Mouse (Mus musculus) ovary, postnatal 36 days (tissue): ENCODE data around the gene Cox6b2.
"Not testable (repeated sequence)": the region's sequence is repeated elsewhere in the genome, so short reads cannot be mapped to it uniquely, and the experiment has no call there.

Experiments
- DNase-seq: peaks from one replicate; pipeline ENCODE4 v3.0.0; 2022; ENCODE audit warnings: low spot score, mixed read lengths

Gene Cox6b2

DNA sequence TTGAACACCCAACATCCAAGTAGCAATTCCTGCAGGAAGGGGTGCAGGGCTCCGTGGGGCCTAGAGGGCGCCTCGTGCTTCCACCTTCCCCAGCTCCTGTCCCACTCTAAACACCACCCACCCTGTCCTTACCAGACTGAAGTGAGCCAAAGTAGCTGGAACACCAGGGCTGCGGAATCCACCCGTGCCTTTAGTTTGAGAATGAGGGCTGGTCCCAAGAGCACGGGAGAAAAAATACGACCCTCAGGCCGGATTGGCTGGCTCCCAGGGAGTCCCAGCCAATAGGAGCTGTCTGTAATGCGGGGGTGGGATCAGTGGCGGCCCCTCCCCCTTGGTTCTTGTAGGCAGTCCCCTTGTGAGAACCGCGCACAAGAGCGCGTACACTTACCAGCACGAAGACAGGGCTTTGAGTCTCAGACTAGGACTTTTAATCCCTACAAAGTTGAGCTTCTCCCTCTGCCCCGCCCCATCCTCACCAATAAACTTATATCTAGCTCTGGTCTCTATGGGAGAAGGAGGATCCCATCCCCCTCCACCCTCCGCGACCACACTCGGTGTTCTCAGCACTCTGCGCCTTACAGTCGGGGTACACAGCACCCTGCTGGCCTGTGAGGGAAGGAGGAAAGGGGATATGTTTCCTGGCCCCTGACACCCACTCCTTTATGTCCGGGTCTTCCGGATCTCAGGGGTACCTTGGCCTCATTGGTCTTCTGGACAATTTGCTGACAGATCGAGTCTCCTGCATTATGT lies at the start of gene Cox6b2:
Gene Cox6b2 (minus strand): TSS at position 274 of the 750 bp plus-strand sequence.
- peak; percentile 79 for DNase-seq

DNA sequence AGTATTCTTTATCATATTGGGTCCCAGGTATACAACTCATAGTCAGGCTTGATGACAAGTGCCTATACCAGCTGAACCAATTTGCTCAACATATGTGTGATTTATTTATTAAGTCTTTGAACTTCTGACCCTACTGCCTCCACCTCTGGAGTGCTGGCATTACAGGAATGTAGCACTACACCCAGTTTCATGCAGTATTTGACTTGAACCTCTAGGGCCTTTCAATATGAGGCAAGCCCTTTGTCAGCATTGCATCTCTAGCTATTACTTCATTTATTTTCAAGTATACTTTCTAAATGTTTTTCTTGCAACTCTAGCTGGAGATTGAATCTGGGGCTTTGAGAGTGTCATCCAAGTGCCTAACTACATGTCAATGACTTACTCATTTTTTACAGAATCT lies 49.4 kb upstream of the Cox6b2 start:
- DNase-seq = no peak

DNA sequence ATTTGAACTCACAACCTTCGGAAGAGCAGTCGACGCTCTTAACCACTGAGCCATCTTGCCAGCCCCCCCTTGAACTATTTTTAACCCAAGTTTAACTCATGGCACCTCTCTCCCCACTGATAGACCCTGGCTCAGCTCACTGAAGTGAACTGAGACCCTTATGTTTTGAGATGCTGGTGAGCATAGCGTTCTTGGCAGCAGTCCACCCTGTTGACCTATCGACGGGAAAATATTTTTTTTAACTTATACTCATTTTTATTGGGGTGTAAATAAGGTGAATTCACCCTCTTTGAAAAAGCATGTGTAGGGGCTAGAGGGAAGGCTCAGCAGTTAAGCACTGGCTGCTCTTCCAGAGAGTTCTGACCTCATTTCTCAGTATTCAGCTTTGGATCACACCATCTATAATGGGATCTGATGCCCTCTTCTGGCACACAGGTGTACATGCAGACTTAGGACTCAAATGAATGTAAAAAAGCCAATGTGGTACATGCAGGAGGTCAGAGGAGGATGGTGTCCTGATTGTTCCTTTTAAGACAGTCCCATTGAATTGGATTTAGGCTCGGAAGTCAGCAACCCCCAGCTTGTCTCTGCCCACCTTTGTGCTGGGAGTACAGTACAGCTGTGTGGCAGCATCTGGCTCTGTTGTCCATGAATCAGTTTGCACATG lies 43.0 kb upstream of the Cox6b2 start:
- no peak for DNase-seq

DNA sequence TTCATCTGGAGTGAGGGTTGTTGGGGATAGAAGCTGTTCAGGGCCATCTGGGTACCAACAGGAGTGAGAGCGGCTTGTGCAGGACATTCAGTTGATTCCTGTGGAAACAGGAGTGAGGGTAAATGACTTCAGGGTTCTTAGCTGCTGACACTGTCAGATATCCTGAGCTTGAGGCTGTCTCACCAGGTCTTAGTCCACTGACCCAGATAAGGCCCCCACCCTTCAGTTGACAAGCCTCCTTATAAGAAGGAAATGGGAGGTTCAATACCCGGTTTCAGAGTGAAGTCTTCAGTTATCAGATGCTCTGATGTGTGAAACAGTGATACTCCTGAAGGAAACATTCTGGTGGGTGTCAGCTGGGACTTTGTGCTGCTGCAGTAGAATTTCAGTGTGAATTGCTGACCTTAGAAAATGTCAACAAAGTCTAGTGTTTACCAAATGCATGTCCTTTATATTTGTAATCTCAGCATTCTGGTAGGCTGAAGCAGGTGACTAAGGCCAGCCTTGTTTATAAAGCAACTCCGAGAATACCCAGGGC lies 41.8 kb upstream of the Cox6b2 start:
- DNase-seq = no peak

DNA sequence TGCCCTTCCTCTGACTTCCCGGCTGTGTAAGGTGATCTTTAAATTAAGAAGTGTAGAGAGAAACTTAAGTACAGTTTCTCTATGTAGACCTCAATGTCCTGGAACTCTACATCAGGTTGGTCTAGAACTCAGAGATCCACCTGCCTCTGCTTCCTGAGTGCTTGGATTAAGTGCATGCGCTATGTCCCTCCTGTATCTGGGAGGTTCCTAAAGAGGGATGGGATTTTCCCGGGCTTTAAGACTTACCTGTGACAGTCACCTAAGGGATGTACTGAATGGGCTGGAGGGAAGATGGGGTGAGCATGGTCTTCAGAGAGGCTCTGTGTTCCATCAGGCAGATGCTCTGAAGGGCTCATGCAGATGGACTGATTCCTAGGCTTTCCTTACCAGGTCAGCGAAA lies 40.8 kb upstream of the Cox6b2 start:
- DNase-seq = no peak

DNA sequence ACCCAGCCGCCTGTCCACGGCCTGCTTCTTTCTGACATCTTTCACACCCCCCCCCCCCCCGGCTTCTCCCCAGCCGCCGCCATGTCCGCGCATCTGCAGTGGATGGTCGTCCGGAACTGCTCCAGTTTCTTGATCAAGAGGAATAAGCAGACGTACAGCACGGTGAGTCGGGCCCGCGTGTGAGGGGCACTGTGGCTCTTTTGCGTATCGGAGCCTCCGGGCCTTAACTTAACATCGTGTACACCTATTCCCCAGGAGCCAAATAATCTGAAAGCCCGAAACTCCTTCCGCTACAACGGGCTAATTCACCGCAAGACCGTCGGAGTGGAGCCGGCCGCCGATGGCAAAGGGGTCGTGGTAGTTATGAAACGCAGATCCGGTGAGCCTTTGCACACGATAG lies 40.4 kb upstream of the Cox6b2 start:
- not testable (repeated sequence) for DNase-seq

DNA sequence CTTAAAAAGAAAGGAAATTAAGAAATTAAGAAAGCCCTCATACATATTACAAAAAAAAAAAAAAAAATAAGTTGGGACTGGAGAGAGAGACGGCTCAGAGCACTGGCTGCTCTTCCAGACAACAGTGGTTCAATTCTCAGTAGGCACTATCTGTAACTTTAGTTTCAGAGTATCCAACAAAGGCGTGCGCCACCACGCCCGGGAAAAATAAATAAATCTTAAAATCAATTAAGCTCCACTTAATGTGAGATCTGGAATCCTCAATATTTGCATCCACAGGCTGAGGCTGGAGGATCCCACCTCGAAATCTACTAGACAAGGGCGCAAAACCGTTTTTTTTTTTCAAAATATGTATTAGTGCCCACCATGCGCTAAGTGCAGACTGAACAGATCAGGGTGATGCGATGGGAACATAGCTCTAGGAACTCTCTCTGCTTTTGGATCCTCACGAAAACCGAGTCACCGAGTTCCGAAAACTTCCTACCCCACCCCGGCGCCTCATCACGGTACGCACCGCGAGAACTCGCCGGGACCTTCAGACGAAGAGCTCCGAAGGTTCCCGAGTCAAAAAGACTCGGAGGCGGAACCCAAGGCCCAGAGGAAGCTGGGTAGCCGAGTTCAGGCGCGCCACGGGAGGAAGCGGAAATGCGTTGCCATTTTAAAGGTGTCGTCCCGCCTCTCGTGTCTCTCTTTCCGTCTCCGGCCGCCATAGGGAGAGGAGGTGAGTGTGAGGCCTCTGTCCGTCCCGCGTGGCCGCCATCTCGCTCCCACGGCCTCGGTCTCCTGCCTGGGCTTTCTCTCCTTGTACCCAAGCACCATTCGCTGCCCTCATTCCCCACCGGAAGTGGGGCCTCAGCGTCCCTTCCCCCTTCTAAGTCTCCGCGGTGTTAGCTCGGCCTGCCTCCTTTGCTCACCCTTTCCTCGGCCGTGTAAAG lies 39.7 kb upstream of the Cox6b2 start, which contains the start of gene Rpl28:
Gene Rpl28 (plus strand): TSS at position 597 of the 935 bp plus-strand sequence.
- peak; percentile 93 for DNase-seq

DNA sequence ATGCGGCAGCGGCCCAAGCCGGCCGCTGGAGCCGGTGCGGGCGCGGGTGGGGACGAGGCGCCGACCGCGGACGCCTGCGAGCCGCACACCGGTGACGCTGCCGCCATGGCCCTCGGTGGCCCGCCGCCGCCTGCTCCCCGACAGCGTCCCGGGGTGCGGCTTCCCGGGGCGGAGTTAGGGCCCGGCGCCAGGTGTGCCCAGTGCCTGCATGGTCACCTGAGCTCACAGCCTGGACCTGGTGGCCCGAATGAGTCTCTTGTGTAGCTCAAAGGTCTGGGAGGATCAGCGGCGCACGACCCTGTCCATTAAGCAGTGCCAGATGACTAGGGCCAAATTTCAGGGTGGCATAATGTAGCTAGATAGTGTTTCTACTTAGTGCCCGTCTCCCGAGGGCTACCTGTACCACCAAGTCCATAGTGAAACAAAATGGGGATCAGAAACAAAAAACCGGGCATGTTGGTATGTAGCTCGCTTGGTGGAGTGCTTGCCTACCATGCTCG lies 36.6 kb upstream of the Cox6b2 start, which contains the start of gene Tmem238:
Gene Tmem238 (minus strand): TSS at position 221 of the 500 bp plus-strand sequence.
- DNase-seq = no peak

DNA sequence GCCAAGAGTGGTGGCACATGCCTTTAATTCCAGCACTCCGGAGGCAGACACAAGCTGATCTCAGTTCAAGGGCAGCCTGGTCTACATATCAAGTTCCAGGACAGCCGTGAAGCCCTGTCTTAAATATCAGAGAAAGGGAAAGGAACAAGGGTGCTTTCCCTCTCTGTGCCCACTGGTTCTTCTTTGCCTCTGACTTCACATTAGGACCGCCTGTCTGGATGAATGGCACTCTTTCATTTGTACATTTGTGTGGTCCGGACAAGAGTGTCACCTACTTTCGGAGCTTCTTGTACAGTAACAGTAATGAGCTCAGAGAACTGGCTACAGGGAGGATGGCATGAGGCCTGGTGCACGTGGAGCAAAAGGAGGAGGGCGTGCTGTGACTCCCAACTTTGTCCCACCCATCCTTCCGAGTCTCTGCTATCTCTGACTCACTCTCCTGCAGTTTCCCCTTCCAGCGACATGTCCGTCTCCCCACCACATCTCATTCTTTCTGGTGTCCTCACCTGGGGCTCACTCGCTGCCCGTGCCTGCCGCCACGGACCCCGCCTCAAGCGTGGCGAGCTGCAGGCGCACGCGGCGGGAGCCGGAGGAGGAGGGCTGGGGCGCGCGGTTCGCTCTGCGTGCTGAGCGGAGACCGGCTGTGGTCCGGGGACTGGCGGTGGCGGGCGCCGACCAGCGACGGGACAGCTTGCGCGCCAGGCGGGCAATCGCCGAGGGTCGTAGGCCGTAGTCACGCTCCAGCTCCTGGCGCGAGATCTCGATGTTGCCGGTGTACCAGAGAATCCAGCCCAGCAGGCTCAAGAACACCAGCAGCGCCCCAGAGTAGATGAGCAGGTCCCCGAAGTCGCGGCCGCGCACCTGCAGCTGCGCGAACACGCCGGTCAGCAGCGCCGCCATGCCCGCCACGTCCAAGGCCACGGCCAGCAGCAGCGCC lies 35.9 kb upstream of the Cox6b2 start:
- peak; percentile 76 for DNase-seq

DNA sequence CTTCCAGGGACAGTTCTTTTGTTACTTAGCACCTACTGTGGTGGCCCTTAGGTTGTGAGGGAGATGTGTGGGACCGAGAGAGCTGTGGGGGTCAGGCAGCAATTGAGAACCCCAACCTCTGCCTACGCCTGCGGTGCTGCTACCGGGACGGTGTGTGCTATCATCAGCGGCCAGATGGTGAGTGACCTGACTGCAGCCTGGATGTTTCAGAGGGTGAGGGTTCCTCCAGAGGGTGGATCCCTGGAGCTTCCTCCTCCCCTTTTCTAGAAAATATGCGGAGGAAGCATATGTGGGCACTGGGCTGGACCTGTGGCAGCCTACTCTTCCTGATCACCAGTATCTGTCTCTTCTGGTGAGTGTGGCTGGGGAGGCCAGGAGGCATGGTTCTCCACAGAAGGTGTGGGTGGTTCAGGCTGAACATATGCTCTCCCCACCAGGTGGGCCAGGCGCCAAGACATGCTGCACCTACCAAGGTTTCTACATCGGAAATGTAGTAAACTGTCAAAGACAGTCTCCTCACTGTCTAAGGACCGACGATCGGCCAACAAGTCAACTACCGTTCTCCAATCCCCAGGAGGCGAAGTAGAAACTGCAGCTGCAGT lies 30.9 kb upstream of the Cox6b2 start:
- DNase-seq = no peak

DNA sequence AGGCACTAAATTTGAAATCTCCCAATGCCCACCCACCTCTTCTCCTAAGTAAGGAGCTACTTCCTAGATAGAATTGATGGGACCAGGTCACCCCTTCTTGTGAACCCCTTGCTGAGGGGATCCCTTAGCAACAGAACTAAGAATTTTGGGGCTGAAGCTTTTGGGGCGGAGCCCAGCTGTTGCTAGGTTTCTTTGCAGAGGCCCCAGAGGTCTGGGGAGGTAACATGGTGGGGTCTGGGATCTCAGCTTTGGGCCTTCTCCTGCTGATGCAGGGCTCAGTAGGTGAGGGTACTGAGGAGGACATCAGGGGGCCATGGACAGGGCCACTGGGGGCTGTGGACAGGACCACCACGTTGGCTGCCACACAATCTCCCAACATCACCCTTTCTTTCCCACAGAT lies 29.9 kb upstream of the Cox6b2 start, which contains the start of the genes Il11 and Tmem190:
Gene Il11 (minus strand): TSS at position 101 of the 400 bp plus-strand sequence.
Gene Tmem190 (plus strand): TSS at position 179 of the 400 bp plus-strand sequence.
- DNase-seq = no peak

DNA sequence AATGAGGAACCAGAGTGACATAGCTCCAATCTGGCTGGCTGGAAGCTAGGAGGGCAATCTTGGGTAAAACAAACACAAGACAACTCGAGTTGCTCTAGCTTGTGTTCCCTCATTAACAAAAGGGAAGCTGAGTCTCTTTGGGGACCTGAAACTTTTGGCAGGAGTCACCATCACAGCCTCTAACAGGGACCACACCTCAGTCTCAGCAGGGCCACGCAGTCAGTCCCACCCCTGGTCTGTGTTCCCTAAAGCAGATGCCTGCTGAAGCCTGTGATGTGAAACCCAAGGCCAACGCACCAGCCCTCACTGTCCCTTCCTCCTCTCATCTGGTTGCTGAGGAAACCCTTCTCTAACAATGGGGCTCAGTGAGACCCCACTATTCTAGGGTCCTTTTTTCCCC lies 29.2 kb upstream of the Cox6b2 start:
- DNase-seq = no peak

DNA sequence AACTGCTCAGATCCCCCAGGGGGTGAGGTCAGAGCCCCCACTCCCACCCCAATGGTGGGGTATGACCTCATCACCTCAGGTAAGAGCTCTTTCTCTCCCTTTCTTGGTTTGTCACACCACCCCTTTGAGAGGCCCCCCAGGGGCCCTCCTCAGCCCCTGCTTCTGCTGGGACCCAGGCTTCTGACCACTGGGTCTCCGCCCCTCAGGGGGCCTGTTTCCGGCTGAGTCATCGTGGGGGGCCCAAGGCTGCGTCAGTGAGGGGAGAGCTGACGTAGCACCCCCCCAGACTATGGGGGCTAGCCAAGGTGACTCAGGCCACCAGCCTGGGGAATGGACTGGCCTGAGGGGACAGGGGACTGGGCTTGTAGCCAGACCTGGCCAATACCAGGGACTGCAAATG lies 27.0 kb upstream of the Cox6b2 start:
- DNase-seq = no peak

DNA sequence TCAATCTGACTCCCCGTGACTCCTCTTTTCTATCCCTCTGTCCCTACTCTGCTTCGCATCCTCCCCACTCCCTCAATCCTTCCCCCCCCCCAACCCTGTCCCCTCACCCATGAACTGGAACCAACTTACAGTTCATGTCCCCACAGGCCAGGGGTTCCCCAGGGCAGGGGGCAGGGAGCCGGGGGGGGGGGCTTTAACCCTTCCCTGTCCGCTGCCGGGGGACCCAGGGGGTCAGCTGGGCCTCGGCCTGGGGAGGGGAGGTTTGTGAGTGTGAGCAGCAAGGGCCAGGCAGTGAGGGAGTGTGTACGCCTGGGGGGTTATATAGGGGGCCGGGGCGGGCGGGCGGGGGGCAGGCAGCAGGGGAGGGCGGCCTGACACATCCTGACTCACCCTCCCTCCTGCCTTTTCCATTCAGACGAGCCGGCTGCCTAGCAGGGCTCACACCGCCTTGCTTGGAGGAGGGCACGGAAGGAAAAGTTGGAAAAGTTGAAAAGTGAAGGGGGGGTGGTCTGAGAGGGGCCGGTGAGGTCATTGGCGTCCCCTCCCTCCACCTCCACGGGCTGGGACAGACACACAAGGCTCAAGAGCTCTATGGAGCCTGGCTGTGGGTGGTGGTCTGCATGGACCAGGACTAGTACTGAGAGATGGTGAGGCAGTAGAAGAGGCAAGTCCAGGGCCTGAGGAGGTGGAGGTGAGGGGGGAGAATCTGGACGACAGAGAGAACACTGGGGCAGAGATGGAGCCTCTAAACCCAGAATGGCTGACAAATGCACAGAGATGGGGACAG lies 25.1 kb upstream of the Cox6b2 start:
- no peak for DNase-seq

DNA sequence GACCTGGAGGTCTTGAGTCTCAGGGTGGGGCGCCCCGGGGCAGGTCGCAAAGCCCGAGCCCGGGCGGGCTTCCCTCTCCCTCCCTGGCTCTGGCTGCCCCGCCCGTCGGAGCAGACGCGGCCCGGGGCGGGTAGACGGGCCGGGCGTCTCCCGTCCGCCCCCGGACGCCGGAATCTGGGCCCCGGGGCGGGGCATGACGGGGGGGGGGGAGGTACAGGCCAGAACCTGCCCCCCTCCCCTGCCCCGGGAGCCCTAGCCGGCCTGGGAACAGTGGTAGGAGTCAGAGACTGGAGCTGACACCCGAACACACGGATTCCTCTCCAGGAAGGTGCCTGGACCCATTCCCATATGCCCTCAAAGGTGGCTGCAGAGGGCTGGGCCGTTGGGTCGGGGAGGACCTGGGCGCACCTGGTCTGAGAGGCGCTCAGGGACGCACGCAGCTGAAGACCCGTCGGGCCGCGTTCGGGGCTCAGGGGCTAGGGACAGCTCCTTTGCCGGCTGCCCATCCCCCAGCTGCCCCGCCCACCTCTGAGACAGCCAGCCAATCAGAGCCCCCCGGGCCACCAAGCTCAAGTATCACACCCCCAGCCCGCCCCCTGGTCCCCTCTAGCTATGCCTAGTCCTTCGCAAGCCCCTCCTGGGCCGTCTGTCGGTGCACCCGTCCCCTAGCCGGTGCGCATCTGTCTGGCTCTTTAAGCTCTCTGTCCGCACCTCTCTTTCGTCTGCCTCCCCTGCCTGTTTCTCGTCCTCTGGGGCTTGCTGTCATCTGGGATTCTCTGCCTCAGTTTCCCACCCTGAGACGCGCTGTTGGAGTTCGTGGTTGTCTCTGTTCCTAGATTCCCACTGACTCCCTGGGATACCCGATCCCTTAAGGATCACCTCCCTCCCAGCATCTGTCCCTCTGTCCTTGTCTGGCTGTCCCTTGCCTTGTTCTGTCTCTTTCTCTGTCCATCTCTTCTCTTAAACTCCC lies 24.3 kb upstream of the Cox6b2 start:
- DNase-seq = peak; percentile 59

DNA sequence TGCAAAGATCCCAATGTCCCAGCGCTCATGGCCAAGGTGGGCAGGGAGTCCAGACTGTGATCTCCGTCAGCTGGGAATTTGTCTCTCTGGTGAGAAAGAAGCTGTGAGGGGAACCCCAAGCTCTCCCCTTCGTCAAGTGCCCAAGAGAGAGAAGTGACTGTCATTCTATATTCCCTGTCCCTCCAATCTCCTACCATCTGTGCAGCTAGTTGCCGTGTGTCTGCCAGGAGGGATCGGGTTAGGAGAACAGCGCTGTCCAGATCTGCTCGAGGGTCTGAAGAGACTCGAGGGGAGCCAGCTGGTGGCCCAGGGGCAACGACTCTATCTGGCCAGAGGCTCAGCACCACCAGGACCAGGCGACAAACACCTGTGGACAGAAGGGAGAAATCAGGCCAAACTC lies 23.2 kb upstream of the Cox6b2 start:
- no peak for DNase-seq

DNA sequence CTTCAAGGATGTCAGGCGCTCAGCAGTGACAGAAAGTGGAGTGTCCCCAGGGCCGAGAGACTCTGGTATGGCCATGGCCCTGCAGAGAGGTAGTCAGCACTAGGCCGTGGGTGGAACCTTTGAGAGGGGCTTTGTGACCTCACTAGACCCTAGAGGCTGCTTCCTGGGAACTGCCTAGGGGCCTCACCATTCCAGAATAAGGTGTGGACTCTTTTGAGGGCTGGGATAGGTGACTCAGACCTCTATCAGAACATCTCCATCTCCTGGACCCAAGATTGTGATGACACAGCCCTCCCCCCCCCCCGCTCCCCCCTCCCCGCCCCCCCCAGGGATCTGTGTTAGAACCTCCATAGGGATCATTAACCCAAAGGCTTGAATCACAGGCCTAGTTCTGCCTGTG lies 18.3 kb upstream of the Cox6b2 start, which contains the start of gene Fam71e2:
Gene Fam71e2 (minus strand): TSS at position 101 of the 400 bp plus-strand sequence.
- DNase-seq = no peak
